Mouse (Mus musculus) G1E (cell line): Measurements from ENCODE around the gene Rassf10.

Source experiments
- CTCF ChIP-seq: IDR thresholded peaks from 2 replicates; pipeline ENCODE4 v1.5.1; 2012; ENCODE audit warnings: low read depth, low read length, inconsistent platforms, mixed read lengths
- GATA1 ChIP-seq: IDR thresholded peaks from 2 replicates; pipeline ENCODE4 v1.6.1; 2012; ENCODE audit warnings: borderline replicate concordance, low read length, inconsistent platforms, mixed read lengths
- GATA2 ChIP-seq: IDR thresholded peaks from 2 replicates; pipeline ENCODE4 v1.6.1; 2012; ENCODE audit warnings: low read depth, low read length, inconsistent platforms, borderline replicate concordance
- POLR2AphosphoS5 ChIP-seq: IDR thresholded peaks from 2 replicates; pipeline ENCODE4 v1.6.1; 2012; ENCODE audit warnings: low read depth, low read length, inconsistent platforms; ENCODE audit not compliant: insufficient replicate concordance
- TAL1 ChIP-seq: conservative IDR thresholded peaks from 2 replicates; pipeline ENCODE4 v1.6.1; 2012; ENCODE audit warnings: low read depth, low read length, inconsistent platforms, mixed read lengths

DNA sequence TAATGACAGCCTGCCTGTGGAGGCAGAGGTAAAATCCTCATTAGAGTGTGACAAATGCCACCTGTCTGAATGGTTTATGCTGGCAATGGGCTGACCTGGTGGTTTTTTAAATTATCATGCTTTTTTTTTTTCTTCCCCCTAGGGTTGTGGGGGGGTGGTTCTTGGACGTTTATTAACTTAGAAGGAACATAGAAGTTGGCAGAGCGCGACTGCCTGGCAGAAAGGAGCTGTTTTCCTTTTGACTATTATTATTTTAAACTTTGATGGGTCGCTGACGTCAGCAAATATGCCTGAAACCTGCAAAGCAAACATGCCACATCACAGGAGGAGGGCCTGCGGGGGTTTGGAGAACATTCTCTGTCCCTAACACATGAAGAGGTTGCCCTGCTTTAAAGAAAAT, 3.9 kb downstream of the Rassf10 start:
- TF ChIP-seq CTCF, result no peak
- no peak for TF ChIP-seq GATA2
- no peak for TF ChIP-seq GATA1
- no peak for TF ChIP-seq POLR2AphosphoS5
- TF ChIP-seq TAL1, result no peak
